Mouse (Mus musculus): ENCODE measurements around the gene Nol3.

Nol3 gene

GRCm38 (mm10) chr8:105263244-105263912 lies 12.6 kb upstream of the Nol3 start:
- DNase-seq (ENCODE audit: low spot score), result no peak

- peak; percentile 72 for DNase-seq (ENCODE audit: low spot score)
These were observed 11.6 kb upstream of the Nol3 start, which contains the start of the genes Tradd and Fbxl8 for GRCm38 (mm10) chr8:105264024-105264982. Gene Tradd (minus strand): TSS chr8:105264609. Gene Fbxl8 (plus strand): TSS chr8:105264648.

- no peak for DNase-seq (ENCODE audit: low spot score)
These were observed 10.8 kb upstream of the Nol3 start for GRCm38 (mm10) chr8:105265128-105265527.

GRCm38 (mm10) chr8:105266775-105267174 lies 9.2 kb upstream of the Nol3 start:
- DNase-seq (ENCODE audit: low spot score), result no peak

DNA sequence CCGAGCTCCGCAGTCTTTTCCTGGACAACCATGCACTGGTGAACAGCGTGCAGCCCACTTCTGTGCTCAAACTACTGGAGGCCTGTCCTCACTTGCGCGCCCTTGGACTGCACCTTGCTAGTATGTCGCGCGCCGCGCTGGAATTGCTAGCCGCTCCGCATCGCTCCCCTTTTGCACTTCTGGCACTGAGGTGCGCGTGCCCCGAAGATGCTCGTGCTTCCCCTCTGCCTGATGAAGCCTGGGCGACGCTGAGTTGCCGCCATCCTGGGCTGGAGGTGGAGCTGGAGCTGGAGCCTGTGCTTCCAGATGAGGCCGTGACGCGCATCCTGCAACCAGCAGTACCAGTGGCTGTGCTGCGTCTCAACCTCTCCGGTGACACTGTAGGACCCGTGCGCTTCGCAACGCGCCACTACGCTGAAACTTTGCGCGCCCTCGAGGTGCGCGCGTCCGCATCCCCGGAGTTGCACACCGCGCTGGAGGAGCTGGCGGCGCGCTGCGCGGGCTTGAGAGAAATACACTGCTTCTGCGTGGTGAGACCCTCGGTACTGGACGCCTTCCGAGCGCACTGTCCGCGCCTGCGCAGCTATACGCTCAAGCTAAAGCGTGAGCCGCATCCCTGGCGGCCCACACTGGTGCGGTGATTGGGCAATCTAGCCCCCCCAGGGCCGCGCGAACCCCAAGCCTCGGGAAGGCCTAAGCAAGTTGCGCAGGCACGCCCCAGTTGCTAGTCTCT lies 7.4 kb upstream of the Nol3 start:
- DNase-seq (ENCODE audit: low spot score), result no peak

DNA sequence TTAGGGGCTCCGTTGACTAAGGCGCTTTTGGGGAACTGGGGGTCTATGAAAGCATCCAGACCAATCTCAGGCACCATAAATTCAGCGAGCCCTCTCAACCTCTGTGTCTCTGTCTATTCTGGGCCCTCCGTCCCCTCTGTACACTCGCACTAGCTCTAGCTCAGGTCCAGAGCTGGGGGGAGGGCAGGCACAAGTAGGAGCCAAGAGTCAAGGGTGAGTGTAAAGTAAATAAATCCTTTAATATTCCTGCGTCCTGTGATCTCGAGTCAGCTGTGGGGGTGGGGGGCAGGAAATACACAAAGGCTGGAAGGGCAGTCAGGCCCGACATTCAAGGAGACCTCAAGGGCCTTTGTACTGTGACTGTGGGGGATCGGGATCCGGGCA lies 6.9 kb upstream of the Nol3 start:
- DNase-seq (ENCODE audit: low spot score), result no peak

GRCm38 (mm10) chr8:105269461-105269947 lies 6.4 kb upstream of the Nol3 start, which contains the start of gene Hsf4:
Gene Hsf4 (plus strand): TSS chr8:105269801.
- DNase-seq (ENCODE audit: low spot score), result no peak

GRCm38 (mm10) chr8:105270101-105270915 lies 5.6 kb upstream of the Nol3 start:
- no peak for DNase-seq (ENCODE audit: low spot score)

GRCm38 (mm10) chr8:105270916-105271186 lies 5.1 kb upstream of the Nol3 start:
- no peak for DNase-seq (ENCODE audit: low spot score)

- no peak for DNase-seq (ENCODE audit: low spot score)
These were observed 553 bp upstream of the Nol3 start for GRCm38 (mm10) chr8:105275387-105275786.

- DNase-seq (ENCODE audit: low spot score), result no peak
These were observed 566 bp downstream of the Nol3 start for GRCm38 (mm10) chr8:105276292-105277120.

GRCm38 (mm10) chr8:105278911-105279334 lies 3.0 kb downstream of the Nol3 start:
- DNase-seq (ENCODE audit: low spot score), result peak; percentile 58

GRCm38 (mm10) chr8:105280567-105280966 lies 4.6 kb downstream of the Nol3 start:
- DNase-seq (ENCODE audit: low spot score), result no peak

- DNase-seq (ENCODE audit: low spot score), result no peak
These were observed 5.9 kb downstream of the Nol3 start for GRCm38 (mm10) chr8:105281821-105282220.

GRCm38 (mm10) chr8:105282239-105282638 lies 6.3 kb downstream of the Nol3 start:
- no peak for DNase-seq (ENCODE audit: low spot score)

DNA sequence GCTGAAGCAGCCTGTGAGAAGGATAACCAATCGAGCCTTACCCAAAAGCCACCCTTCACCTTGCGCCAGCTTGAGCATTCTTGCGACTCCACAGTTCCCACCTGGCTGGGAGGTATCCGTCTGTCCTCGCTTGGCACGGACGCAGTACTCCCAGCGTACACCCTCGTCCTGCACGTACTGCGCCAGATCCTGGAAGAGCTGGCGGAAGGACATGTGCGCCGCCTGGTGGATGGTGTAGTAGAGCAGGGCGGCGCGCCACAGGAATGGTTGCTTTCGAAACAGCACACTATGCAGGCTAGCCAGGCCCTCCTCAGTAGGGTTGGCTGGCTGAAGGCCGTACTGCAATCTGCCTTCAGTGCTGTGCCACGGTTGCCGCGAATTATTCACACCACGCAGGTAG lies 7.1 kb downstream of the Nol3 start:
- no peak for DNase-seq (ENCODE audit: low spot score)

DNA sequence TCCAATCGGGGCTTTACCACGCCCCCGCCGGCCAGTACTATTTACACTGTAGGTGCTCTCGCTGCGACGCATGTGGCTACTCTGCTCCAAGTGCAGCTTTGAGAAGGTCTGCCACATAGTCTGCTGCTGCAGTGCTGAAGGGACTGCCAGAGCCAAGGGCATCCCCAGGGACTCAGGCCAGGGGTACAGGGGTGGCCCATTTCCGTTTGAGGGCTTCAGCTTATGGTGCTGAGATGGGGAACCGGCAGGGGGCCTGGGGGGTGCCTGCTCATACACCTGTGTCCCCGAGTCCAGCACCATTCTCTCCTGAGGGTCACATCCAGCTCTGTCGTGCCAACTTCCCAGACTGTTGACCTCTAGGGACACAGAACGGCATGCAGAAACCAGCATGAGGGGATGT lies 9.6 kb downstream of the Nol3 start:
- DNase-seq (ENCODE audit: low spot score), result no peak

DNA sequence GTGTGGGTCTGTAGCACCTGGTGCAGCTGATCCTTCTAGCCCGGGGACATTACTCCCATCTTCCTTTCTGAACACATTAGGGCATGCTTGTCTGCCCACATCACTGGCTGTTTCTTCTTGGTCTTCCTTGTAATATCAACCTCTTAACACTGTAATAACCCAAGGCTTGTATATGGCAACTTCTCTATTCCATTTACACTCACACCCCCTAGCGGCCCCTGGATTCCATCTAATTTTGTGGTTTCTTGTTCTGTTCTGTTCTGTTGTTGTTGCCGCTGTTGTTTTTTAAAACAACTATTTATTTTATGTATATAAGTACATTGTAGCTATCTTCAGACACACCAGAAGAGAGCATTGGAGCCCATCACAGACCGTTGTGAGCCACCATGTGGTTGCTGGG lies 11.0 kb downstream of the Nol3 start:
- DNase-seq (ENCODE audit: low spot score), result no peak

DNA sequence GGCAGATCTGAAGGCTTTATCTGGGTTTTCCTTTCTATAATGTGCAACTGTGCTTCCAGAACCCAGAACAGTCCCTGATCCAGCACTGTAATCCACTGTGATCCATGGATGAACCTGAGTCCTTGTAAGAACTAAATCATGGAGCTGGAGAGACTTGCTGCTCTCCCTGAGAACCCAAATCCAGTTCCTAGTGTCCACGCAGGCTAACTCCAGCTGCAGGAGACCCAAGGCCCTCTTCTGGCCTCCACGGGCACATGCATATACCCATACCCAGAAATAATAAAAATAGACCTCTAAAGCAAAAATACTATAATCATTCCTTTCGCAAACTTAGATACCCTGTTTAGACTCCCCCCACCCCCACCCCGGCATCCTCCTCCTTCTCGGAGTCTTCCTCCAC lies 12.3 kb downstream of the Nol3 start:
- no peak for DNase-seq (ENCODE audit: low spot score)

DNA sequence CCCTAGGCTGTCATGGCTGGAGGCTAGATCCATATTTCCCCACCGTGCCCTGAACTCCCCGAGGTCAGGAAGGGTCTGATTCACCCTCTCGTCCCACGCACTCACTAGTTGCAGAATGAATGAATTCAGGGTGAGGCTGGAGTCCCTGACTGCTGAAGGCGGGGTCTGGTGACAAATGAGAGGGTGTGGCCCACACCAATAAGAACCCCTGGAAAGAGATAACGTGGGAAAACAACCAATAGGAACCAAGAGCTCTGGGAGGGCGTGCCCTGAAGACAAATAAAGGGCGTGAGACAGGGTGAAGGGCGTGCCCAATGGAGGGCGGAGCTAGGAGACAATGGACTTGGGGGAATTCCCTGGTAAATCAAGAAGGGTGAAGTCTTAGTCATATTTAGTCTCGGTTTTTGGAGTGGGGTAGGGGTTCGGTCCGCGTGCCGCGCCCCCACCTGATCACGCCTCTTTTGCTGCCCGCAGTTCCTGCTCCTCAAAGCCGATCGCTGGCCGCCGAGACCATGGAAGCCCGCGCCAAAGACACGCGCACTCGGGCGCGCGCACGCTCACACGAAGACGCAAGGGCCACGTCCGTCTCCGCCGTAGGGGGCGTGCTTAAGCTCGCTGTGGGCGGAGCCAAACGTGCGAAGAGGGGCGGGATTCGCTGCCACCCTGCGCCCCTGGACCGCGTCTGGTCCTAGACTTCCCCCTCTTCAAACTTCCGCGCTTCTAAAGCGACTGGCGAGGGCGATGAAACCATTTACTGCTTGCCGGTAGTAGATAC lies 13.2 kb downstream of the Nol3 start:
- DNase-seq (ENCODE audit: low spot score), result peak; percentile 85

Data from spleen, adult 12 weeks (tissue).